Mouse (Mus musculus): ENCODE data around the gene Vtcn1. TPM values are rescaled to one million over a fixed set of nuclear protein-coding genes. Genes with fewer than 3 reads are reported as not detected.
A peak's percentile ranks its signal among the peaks of the same experiment; 100 is the strongest.

The Vtcn1 gene
- total RNA-seq, 1 experiment from 2014 or later, result not detected

- ATAC-seq (replicated peaks in 1 of 2; ENCODE audit: insufficient read depth in 1 of 2, low FRiP score in 2 of 2, low TSS enrichment in 1 of 2, low read depth in 1 of 2, poor library complexity in 2 of 2, severe bottlenecking in 2 of 2), result peak; percentile 34 to 46; a peak in 3 of 4 replicates
These were observed 80.9 kb downstream of the Vtcn1 start for GRCm38 (mm10) chr3:100906128-100906527.

GRCm38 (mm10) chr3:100906916-100907315 is 81.7 kb downstream of the Vtcn1 start:
- no peak for ATAC-seq (replicated peaks in 1 of 2; ENCODE audit: insufficient read depth in 1 of 2, low FRiP score in 2 of 2, low TSS enrichment in 1 of 2, low read depth in 1 of 2, poor library complexity in 2 of 2, severe bottlenecking in 2 of 2)

- peak in 1 of 2 experiments; percentile 28; a peak in 1 of 4 replicates for ATAC-seq (replicated peaks in 1 of 2; ENCODE audit: insufficient read depth in 1 of 2, low FRiP score in 2 of 2, low TSS enrichment in 1 of 2, low read depth in 1 of 2, poor library complexity in 2 of 2, severe bottlenecking in 2 of 2)
These were observed 83.3 kb downstream of the Vtcn1 start for GRCm38 (mm10) chr3:100908594-100908993.

DNA sequence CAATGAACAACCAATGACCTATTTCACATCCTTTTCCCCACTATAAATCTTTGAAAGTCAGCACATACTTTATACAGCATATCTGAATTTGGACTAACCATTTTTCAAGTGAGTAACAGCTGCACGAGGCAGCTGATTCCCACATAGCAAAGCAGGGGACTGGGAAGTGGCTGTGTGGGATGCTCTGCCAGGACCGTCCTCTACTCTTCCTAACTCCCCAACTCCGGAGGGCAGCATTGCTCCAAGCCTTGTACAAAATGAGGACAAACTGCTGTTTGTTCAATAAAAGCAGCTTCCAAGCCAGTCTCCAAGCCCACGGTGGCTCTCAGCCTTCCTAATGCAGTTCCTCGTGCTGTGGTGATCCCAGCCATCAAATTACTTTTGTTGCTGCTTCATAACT is 85.4 kb downstream of the Vtcn1 start:
- ATAC-seq (replicated peaks in 1 of 2; ENCODE audit: insufficient read depth in 1 of 2, low FRiP score in 2 of 2, low TSS enrichment in 1 of 2, low read depth in 1 of 2, poor library complexity in 2 of 2, severe bottlenecking in 2 of 2), result no peak

DNA sequence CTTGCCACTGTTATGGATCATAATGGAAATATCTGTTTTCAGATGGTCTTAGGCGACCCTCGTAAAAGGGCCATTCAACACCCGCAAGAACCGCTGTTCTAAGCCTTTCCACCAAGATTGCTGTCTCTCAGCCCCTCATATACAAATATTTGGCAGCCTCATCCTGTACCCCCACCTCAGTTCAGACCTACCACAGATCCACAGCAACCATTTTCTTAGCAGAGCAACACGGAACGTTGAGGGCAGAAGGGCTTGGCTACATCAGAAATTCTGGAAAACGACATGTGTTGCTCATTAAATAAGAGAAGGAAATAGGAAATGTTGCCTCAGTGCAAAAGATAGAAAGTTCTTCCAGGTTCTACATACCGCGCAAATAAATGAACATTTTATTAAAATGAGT is 85.8 kb downstream of the Vtcn1 start:
- ATAC-seq (replicated peaks in 1 of 2; ENCODE audit: insufficient read depth in 1 of 2, low FRiP score in 2 of 2, low TSS enrichment in 1 of 2, low read depth in 1 of 2, poor library complexity in 2 of 2, severe bottlenecking in 2 of 2), result no peak

- no peak for ATAC-seq (replicated peaks in 1 of 2; ENCODE audit: insufficient read depth in 1 of 2, low FRiP score in 2 of 2, low TSS enrichment in 1 of 2, low read depth in 1 of 2, poor library complexity in 2 of 2, severe bottlenecking in 2 of 2)
These were observed 86.4 kb downstream of the Vtcn1 start for GRCm38 (mm10) chr3:100911498-100912213.

- peak; percentile 54 to 58; a peak in 3 of 4 replicates for ATAC-seq (replicated peaks in 1 of 2; ENCODE audit: insufficient read depth in 1 of 2, low FRiP score in 2 of 2, low TSS enrichment in 1 of 2, low read depth in 1 of 2, poor library complexity in 2 of 2, severe bottlenecking in 2 of 2)
These were observed 91.6 kb downstream of the Vtcn1 start for GRCm38 (mm10) chr3:100916844-100917243.

DNA sequence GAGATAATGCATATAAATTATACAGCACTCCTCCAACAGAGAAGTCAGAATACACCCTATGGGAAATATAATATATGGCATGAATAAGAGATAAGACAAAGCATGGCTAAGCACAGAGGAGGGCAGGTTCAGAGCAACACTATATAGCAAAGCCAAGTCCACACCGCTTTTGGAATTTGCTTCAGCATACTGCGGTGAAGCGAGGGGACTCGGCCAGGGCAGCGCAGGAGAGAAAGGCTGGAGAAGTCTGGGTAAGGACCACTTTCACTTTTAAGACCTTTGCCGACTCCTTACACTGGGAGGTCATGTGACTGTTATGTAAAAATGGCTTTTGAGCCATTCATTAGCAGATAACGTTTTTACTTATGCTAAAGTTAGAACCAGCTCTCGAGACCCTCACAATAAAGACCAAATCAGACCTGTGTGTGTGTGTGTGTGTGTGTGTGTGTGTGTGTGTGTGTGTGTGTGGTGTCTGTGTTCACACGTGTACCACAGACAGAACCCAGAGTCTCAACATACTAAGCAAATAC is 95.4 kb downstream of the Vtcn1 start:
- ATAC-seq (replicated peaks in 1 of 2; ENCODE audit: insufficient read depth in 1 of 2, low FRiP score in 2 of 2, low TSS enrichment in 1 of 2, low read depth in 1 of 2, poor library complexity in 2 of 2, severe bottlenecking in 2 of 2), result no peak

GRCm38 (mm10) chr3:100921825-100922505 is 96.7 kb downstream of the Vtcn1 start, which contains the start of gene Trim45:
Gene Trim45, plus strand, starts transcription at chr3:100922202.
- ATAC-seq (replicated peaks in 1 of 2; ENCODE audit: insufficient read depth in 1 of 2, low FRiP score in 2 of 2, low TSS enrichment in 1 of 2, low read depth in 1 of 2, poor library complexity in 2 of 2, severe bottlenecking in 2 of 2), result peak; percentile 95

DNA sequence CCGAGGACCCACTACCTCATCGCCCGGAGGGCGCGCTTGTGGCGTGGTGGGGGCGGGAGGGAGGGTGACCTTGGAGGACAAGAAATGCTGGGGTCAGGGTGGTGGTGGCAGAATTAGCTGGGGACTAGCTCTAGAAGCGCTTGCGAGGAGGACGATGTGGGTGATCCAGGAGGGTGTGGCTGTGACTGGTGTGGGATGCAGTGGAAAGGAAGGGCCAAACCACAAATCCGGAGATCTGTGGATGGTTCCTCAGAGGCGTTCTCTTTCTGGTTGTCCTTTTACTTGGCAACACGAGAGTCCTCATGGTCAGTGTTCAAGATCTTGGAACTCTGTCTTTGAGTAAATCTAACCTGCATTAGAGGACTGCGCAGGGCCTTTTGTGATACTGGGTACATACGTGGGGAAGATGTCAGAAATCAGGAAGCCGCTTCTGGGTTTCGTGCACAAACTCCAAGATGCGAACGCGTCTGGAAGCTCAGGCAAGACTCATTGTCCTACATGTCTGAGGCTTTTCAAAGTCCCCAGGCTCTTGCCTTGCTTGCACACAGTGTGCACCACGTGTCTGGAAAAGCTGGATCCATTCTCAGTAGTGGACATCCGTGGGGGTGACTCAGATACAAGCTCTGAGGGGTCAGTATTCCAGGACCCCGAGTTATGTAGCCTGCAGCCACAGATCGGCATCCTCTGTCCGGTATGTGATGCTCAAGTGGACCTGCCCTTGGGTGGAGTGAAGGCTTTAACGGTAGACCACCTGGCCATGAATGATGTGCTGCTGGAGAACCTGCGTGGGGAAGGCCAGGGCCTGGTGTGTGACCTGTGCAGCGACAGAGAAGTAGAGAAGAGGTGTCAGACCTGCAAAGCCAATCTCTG is 97.5 kb downstream of the Vtcn1 start:
- peak in 1 of 2 experiments; percentile 0; a peak in 1 of 4 replicates for ATAC-seq (replicated peaks in 1 of 2; ENCODE audit: insufficient read depth in 1 of 2, low FRiP score in 2 of 2, low TSS enrichment in 1 of 2, low read depth in 1 of 2, poor library complexity in 2 of 2, severe bottlenecking in 2 of 2)

- ATAC-seq (replicated peaks in 1 of 2; ENCODE audit: insufficient read depth in 1 of 2, low FRiP score in 2 of 2, low TSS enrichment in 1 of 2, low read depth in 1 of 2, poor library complexity in 2 of 2, severe bottlenecking in 2 of 2), result no peak
These were observed 98.9 kb downstream of the Vtcn1 start for GRCm38 (mm10) chr3:100924065-100924732.

GRCm38 (mm10) chr3:100925176-100925575 is 99.9 kb downstream of the Vtcn1 start:
- ATAC-seq (replicated peaks in 1 of 2; ENCODE audit: insufficient read depth in 1 of 2, low FRiP score in 2 of 2, low TSS enrichment in 1 of 2, low read depth in 1 of 2, poor library complexity in 2 of 2, severe bottlenecking in 2 of 2), result no peak

DNA sequence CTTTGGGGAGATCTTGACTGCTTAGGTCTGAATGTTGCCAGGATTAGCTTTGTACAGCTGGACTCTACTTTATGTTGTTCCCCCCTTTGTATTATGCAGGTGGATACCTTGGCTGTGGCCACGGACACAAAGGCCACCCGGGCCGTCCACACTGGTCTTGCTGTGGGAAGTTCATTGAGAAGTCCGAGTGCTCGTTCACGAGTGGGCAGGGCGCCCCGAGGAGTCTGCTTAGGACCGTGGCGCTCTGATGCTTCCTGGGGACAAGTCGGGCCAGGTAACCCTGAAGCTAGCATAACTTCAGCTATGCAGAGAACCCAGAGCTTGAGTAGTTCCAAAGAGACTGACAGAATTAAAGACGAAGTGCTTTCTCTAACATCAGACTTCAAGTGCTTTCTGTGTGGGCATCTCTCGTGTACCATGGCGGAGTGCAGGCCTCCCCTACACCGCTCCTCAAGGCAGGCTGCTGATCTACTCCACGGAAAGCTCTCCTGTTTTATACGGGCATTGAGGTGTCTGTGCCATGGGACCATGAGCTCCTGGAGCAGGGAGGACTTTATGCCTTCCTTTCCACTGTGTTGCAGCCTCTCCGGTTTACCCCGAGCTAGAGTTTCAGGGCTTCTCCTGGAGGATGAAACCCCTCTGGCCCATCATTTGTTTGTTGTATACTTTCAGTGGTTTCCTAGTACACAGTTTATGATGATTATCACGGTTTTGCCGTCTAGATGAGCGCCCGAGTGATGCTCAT is 106.2 kb downstream of the Vtcn1 start:
- ATAC-seq (replicated peaks in 1 of 2; ENCODE audit: insufficient read depth in 1 of 2, low FRiP score in 2 of 2, low TSS enrichment in 1 of 2, low read depth in 1 of 2, poor library complexity in 2 of 2, severe bottlenecking in 2 of 2), result no peak

DNA sequence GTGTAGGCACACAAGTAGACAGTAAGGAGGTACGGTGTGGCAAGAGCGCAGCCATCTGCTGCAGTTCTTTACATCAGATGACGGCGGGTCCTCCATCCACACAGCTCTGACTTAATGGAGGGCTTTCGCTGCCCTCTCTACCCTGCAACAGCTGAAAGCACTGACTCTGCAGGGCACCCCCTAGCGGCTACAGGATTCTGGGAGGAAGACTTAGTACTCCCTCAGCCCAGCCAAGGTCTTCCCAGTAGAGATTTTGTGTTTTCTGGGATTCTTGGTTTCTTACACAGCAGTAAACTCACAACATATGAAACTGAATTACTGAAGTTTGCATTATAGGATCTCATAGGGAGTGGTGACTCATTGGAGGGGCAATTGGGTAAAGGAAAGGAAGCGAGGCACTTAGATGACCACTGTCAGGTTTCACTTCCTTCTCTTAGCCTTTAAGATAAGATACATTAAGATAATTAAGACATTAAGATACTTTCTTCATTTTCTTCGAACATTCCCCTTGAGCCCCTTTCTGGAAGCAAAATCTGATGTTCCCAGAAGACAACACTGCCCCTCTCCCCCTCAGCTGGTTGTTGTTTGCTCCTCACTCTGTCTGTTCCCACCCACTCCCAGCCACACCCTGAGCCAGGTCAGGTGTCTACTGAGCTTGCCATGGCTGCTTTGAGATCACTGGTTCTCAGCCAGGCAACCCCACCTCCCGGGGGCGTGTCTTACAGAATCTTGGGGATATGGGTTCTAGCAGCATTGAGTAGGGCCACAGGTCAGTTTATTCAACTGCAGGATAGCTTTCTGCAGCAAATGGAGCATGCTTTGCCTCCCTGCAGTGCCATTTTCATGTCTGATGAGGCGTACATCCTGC is 107.1 kb downstream of the Vtcn1 start:
- ATAC-seq (replicated peaks in 1 of 2; ENCODE audit: insufficient read depth in 1 of 2, low FRiP score in 2 of 2, low TSS enrichment in 1 of 2, low read depth in 1 of 2, poor library complexity in 2 of 2, severe bottlenecking in 2 of 2), result no peak

- ATAC-seq (replicated peaks in 1 of 2; ENCODE audit: insufficient read depth in 1 of 2, low FRiP score in 2 of 2, low TSS enrichment in 1 of 2, low read depth in 1 of 2, poor library complexity in 2 of 2, severe bottlenecking in 2 of 2), result no peak
These were observed 110.3 kb downstream of the Vtcn1 start for GRCm38 (mm10) chr3:100935521-100935920.

GRCm38 (mm10) chr3:100936201-100936600 is 110.9 kb downstream of the Vtcn1 start:
- no peak for ATAC-seq (replicated peaks in 1 of 2; ENCODE audit: insufficient read depth in 1 of 2, low FRiP score in 2 of 2, low TSS enrichment in 1 of 2, low read depth in 1 of 2, poor library complexity in 2 of 2, severe bottlenecking in 2 of 2)
